Mouse (Mus musculus) skeletal muscle tissue, adult 2 months (tissue): ENCODE results near the gene Slc35c2.
A peak's percentile ranks its signal among the peaks of the same experiment; 100 is the strongest.

ENCODE experiments used
- DNase-seq: peaks from one replicate; pipeline ENCODE4 v3.0.0-alpha.2; 2012; ENCODE audit warnings: low read depth, low spot score

Gene Slc35c2

DNA sequence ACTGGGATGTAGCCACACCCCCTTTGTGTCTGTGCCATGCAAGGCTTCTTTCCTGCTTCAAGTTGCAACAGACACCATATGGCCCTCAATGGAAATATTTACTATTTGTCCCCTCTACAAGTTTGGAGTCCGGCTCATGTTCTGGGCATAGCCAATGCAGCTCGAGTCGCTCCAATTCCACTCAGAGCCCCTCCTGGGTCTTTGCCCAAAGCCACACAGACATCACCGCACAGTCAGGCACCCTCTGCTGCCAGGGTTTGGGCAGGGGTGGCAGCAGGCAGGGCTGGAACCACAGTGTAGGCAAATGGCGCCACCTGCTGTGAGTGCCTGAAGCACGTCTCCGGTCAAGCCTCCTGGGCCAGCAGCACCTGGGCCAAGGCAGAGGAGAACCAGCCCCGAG is 11.8 kb downstream of the Slc35c2 start:
- DNase-seq, result peak; percentile 45

DNA sequence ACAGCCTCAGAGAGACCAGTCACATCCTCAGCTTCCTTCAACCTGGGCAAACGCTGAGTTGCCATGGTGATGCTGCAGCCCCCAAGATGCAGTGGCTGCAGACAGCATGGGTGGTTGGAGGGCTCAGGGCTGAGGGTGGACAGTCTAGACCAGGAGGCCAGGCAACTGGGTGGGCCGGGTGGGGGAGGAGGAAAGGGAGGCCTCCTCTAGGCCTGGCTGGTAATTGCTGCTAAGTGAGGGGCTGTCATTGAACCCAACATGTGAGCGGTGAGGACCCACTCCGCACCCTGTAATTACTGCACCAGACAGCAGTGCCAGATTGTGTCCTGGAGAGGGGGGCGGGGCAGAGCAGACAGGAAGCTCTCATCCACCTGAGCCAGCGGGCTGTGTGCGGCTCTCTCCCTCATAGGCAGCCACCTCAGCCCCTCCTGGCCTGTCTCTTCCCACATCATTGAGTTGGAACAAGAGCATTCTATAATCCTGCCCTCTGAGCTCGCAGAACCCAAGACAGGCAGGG is 12.5 kb downstream of the Slc35c2 start:
- DNase-seq, result no peak

DNA sequence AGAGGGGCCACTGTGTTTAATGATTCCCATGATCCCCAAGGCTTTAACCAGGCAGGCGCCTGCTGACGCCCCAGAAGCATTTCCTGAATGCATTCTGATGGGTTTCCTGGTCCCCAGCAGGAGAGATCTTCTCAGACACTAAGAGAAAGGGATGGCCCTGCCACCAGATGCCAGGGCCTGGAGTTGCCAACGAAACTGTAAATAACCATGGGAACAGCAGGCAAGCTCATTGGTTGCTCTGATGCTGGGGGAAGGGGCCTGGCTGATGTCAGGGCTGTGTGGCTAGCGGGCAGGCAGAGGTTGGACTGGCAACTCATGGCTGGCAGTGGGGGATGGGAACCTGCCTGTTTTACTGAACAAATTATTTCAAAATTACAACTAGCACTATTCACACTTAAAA is 14.1 kb downstream of the Slc35c2 start:
- DNase-seq, result no peak

DNA sequence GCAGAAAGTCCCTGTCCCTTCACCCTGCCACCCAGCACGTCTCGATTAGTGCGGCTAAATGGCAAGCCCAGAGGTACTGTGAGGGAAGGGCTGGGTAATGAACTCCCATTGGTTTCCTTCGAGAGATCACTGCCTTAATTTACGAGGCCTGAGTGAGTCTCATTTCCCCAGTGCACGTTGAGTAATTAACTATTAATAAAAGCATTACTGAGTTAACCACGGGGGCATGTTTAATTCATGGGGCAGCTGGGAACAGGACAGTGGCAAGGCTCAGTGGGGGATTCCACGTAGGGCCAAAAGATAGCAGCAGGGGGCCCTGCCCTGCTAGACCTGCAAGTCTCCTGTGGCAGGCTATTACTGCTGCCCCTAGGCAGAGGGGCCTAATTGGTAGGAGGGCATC is 16.3 kb downstream of the Slc35c2 start:
- no peak for DNase-seq

DNA sequence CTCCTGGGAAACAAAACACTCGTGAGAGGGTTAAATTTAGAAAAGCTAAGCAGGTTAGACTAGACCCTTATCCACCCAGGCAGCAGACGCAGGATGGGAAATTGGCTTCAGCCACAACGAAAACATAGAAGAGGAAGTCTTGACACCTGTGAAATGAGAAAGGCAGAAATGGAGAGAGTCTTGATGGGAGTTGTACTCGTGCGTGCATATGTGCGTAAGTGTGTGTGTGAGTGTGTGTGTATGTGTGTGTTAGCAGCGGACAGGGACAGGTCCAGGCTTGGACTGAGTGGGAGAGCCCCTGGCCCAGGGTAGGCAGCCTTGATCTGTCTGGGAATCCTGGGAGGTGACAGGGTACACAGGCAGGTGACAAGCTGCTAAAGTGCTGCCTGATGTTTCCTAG is 16.8 kb downstream of the Slc35c2 start:
- no peak for DNase-seq

DNA sequence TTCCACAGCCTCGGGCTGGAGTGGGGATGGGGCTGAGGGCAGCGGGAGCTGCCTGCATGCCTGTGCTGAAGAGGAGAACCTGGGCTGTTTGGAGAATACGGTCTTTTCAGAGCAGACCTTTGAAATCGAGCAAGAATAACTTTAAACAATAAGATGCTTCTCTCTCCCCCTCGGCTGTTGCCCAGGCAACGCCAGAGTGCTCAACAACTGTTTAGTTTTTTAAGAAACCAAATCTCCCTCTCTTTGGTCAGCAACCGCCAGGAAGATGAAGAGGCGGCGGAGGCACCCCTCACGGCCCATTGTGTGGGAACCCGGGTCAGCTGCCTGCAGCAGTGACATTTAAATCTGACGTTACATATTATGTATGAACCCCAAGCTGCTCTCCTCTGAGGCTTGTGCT is 20.9 kb downstream of the Slc35c2 start:
- DNase-seq, result no peak

DNA sequence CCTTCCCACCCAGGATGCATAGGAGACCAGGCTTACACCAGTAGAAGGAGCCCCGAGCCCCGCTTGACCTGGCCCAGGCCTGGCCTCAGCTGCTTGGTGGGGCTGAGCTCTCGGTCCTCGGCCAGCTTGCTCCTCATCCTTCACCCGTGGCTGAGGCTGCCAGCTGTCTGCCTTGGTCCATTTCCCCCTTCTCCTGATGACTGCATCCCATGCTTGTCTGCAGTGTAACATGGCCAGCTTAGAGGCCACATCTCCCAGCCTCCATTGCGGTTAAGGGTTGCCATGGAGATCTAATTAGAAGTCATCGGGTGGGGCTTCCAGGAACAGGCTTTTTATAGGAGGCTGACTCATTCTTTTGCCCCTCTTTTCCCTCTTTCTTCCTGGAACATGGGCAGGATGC is 23.8 kb downstream of the Slc35c2 start:
- no peak for DNase-seq

DNA sequence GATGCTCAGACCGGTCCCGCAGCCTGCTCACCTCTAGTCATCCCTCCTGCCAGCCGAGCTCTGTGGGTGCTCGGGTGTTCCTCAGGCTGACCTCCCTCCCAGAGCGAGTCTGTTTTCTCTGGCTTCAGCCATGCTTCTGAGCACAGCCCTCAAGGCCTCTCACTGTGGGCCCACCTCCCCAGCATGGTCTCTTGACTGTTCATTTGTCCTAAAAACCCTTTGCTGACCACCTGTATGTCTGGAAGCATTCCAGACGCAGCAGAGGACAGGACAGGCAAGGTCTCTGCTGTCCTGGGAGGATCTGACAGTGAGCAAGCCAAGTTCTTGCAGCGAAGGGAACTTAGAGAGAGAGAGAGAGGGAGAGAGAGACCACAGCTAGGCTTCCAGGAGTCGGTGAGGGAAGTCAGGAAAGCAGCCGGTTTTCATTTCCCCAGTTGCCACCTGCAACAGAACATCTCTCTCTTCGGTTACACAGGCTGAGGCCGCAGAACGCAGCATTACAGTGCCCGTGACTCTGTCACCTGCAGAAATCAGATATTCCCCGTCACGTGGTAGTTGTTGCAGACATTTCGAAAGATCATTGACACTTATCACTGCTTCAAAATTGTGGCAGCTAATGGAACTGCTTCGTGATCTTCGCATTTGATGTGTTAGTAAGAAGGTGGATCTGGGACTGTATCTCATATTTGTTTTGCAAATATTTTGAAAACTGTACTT is 25.2 kb downstream of the Slc35c2 start:
- no peak for DNase-seq

DNA sequence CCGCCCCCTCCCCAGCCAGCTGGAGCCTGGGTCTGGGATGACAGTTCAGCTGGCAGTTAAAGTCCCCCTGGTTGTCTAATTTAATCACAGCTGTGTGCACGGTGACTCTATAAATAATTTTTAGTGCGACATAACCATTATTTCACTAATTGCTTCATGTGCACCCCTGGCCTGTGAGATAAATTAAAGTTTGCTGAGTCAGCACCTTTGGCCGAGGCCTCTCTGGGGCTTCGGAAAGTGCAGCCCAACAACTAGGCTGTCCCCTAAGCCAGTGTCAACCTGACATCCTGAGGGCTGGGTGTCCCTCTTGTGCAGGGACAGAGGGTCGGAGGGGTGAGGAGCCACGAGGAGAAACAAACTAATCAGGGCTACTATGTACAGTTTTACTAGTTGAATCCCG is 27.8 kb downstream of the Slc35c2 start:
- no peak for DNase-seq

DNA sequence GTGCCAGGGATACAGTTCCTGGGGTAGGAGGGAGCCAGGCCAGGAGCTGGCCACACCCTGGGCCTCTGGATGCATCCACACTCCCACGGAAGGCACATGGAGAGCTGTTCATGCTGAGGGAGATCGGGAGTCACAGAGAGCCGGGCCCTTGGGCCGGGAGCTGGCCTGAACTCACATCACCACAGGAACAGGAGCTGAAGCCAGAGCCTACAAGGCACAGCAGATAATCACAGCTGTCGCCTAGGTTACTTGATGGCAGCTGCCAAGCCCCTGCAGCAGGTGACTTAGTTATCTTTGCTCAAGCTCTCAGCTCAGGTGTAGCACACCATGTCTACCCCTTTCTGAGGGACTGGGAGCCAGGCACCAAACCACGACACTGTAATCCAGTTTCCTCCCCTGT is 29.3 kb downstream of the Slc35c2 start:
- DNase-seq, result no peak

DNA sequence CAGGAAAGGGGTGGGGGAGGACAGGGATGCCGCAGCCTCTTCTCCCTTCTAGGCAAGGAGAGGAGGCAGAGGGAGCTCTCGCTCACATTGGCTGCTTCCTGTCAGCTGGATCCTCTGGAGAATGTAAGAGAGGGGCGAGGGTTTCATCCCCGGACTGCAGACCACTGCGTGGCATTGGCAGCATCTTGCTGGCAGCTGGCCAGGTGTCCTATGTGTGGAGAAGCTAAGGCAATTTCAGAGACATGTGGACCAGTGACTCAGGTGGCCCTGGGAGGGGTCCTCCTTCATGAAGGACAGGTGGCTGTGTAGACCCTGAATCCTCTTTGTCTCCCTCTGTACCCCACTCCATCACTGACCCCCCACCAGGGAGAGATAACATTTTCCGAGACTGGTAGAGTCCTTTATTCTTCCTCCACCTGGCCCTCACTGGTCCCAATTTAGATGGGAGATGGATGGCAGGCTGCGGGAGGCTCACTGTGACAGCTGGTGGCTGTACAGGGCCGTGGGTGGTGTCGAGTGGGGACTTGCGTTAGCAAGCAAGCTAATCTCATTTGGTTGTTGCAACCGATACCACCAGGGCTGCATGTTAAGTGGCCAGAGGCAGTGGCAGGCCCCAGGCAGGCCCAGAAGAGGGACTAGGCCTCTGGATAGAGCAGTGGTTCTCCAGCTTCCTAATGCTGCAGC is 30.4 kb downstream of the Slc35c2 start:
- DNase-seq, result no peak

DNA sequence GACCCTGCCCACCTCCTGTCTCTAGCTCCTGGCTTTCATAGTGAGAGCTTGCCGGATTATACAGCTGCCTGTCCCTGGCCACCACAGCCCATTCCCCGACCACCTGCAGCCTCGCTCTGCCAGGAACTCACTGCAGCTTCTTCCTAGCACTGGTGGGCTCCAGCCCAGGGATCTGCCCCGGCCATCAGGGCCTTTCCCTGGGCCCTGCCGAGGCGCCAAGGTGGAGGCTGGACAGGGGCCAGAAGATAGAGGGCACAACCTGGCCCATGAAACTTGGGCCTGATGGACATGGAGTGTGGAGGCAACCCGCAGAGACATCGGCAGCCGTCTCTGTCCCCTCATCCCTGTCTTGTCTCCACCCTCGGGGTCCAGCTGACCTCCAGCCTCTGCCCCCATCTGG is 31.5 kb downstream of the Slc35c2 start:
- no peak for DNase-seq

DNA sequence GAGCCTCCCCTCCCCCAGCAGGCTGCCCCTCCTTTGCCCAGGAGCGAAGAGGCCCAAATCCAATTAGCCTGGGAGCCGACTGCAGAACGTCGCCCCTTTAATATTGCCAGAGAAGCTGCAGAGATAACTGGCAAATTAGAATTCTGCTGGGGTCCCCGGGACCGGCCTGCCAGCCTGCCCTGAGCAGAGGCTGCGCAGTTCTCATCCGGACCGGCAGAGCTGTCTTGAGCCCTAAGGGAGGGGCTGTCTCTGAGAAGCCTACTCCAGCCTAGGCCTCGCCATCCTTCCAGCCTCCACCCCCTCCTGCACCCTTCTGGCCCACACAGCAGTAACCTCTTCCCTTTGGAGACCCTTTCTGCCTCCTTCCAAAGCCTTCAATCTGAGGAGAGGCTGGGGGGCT is 33.8 kb downstream of the Slc35c2 start:
- DNase-seq, result no peak

DNA sequence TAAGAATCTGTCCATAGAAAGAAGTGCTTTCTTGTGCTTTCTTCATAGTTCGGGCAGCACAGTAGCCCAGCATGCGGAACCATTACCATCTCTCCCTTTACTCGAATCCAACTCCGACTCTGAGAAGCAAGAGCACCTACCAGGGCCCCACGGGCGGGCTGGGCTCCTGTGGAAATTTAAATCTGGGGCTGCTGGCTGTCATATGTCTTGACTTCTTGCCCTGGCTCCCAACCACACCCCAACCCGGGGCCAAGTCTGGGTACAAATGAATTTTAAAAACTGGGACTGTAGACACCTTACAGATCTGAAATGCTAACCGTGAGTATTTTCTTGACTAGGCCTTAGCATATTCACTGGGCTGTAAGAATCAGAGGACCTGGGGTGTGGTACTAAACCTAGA is 34.4 kb downstream of the Slc35c2 start:
- DNase-seq, result no peak

DNA sequence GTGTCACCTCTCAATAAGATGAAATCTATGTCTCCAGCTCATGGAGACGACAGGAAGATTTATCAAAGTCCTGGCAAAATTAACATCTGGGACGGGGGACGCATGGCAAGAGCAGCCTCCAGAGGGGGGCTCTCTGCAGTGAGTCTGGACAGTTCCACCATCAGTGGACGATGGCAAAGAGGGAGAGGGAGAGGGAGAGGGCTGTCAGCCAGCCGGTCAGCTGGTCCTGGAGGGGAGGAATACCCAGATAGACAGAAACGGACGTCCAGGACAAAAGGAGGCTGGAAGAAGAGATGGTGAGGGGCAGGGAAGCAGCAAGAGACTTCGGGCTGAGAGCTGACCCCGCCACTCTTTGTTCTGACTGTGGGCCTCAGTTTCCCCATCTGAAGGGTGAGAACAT is 34.9 kb downstream of the Slc35c2 start:
- DNase-seq, result no peak

DNA sequence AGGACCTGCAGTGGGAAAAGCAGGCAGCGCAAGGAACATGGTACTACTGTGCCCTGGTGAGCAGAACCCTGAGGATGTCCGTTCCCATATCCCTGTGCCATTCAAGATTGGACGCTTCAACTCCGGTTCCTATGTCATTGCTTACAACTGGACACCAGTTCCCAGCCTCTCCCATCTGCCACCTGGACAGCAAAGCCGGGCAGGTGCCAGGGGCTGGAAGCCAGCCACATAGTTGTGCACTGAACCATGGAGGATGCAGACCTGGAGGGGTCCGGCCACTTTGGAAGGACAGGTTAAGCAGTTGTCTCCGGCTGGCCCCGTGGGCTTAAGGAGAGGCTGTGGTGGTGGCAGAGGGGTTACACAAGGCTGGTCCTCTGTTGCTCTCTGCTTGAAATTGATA is 35.3 kb downstream of the Slc35c2 start:
- no peak for DNase-seq

DNA sequence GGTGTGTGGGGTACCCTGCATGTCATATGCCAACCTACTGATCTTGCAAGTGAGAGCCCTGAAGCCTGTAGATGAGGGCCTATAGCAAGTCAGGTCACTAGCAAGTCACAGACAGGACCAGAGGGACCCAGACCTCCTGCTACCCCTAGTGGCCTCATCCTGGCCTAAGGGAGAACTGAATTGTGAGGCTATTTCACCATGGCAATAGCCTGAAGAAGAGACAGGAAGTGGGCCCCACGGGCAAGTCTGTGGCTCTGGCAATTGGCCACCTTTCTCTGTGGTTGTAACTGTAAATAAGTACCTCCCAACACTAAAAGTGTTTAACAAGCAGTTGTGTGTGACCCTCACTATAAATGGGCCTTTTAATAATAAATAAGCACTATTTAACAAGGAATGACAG is 36.8 kb downstream of the Slc35c2 start:
- DNase-seq, result no peak

DNA sequence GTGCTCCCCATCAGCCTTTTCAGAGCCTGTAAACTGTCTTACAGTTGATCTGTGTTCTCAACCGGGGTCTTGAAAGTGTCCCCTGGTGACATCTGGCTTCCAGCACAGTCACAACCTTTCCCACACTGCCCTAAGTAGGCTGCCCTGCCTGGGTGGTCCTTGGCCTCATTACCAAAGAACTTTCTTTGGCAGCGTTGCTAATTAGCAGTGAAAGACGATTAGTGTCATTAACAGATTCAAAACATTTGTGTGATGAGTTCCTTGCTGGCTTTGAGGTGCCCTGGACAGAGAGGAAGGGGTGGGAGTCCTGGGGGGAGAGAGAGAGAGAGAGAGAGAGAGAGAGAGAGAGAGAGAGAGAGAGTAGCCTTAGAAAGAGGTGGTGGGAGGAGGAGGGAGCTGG is 38.7 kb downstream of the Slc35c2 start:
- no peak for DNase-seq

DNA sequence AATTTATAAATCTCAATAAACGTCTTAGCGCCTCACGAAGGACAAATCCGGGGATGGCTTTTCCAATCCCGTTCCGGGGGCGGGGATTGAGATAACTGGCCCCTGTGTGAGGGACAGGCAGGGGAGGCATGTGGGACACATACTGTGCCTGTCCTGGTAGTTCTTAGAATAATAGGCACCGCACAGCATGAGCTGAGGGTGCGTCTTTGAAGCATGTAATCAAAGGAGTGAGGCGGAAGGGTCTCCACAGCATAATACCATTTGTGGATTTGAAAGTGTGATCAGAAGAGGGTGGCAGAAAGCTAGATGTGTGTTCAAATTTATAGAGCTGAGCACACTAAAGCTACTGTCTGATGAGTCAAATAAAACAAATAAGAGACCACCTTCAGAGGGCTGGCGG is 41.3 kb downstream of the Slc35c2 start:
- no peak for DNase-seq

DNA sequence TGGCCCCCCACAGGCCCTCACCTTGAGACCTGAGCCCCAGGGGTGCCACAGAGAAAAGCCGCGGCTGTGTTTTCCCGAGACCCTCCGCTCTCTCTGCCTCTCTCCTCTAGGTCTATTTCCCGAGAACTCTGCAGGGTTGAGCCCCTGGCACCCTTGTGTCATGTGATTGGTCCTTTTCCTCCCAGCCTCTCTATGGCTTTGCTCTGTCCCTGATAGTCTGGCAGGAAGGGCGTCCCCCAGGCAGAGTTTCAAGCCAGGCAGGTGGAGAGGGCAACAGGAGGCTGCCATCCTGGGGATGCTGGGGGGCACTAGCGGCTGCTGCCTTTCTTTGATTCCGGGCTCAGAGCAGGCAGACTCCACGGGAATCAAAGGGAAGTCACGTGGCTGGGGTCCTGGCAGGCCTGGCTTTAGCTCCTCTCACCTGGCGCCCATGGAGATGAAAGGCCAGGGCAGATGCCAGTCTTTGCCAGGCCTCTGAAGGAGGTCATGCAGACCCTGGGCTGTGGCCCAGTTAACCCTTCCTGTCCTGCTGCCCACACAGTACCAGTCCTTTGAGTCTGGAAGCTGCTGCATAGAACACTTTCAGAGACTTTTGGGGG is 44.4 kb downstream of the Slc35c2 start:
- no peak for DNase-seq

DNA sequence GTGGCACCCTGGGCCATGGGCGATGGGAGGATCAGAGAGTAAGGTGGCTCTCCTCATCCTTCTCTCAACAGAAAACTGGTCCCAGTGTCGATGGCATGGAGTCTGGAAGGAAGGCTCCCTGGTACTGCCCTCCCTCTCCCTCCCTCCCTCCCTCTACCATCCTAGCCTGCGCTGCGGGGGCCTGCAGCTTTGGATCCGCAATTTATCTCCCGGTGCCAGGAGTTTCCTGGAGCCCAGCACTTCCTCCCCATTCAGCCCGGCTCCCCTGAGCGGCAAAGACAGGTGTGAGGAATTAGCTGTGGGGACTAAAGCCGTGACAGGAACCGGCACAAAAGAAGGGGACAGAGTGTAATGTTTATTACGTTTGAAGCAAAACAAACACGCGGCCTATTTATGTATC is 45.1 kb downstream of the Slc35c2 start:
- DNase-seq, result no peak

DNA sequence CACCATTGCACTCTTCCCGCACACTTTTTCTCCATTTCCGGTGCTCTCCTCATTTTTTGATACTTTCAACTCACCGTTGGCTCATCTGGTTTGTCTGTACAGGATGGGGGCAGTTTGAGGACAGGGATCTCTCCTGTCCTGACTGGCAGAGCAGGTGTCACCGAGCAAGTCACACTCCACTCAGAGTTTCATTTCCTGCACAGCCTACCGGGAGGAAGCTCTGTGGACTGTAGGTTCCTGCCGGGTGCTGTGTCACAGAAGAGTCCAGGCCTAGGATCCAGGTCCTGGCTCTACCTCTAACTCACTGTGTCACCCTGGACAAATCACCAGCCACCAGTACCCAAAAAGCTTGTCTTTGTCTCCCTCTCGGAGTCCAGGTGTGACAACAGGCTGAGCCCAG is 45.9 kb downstream of the Slc35c2 start:
- DNase-seq, result no peak

DNA sequence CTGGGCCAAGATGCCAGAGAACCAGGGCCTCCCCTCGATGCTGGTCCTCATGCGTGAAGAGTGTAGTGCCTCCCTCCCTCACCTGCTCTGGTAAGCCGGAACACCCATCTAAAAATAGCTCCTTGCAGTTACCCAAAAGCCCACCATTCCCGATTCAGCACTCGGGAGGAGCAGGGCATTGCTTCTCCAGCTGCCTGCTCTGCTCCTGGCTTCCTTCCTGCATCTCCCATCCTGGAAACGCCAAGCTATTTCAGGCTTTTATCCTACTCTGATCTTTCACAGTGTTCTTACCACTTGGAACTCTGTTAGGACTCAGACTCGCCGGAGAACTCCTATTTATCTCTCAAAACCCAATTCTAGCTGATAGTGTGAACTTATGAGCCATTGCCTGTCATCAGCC is 47.3 kb downstream of the Slc35c2 start:
- no peak for DNase-seq
